In genomic region chr1:63764395-63764794, GRCm38 (mm10) we compare ENCODE assay signal across 20 mouse cellular contexts. TPM values are rescaled to one million over a fixed set of nuclear protein-coding genes. Genes with fewer than 3 reads are reported as not detected.
DNase-seq lines count a peak whose midpoint lies in the region; ATAC-seq and TF ChIP-seq lines count a peak whose summit lies in the region.
"Had no signal": no experiment of that assay in that cellular context is flagged by ENCODE, and none has a peak within 500 bp of the region (broad histone marks: within the 10 kb centered on the region; RNA-seq: fewer than 3 reads in every experiment).

No protein-coding gene starts in this region.

- no peak overlapping the region for H3K4me2 ChIP-seq in hindbrain, embryonic 11.5 days (replicated peaks; ENCODE audit: low read depth, low read length)
- peak overlapping the region; percentile 19; the same call in 1 of the 2 replicates for H3K4me2 ChIP-seq in forebrain, postnatal 0 days (ENCODE audit: low read depth)
- no peak overlapping the region for H3K4me2 ChIP-seq in midbrain, embryonic 11.5 days
- no peak overlapping the region for H3K4me2 ChIP-seq in neural tube, embryonic 15.5 days
- H3K4me2 ChIP-seq: intestine, embryonic 15.5 days; kidney, embryonic 15.5 days; limb, embryonic 13.5 days; liver, embryonic 15.5 days had no signal

- no peaks in the 10 kb centered on the region for H3K27me3 ChIP-seq in hindbrain, embryonic 11.5 days (ENCODE audit: control insufficient read depth, insufficient read depth, low read length)
- H3K27me3 ChIP-seq in hindbrain, embryonic 10.5 days (ENCODE audit: insufficient read depth, poor library complexity, severe bottlenecking) = no peaks in the 10 kb centered on the region
- H3K27me3 ChIP-seq in forebrain, postnatal 0 days (ENCODE audit: insufficient read depth, low read length) = no peaks in the 10 kb centered on the region
- no peaks in the 10 kb centered on the region for H3K27me3 ChIP-seq in midbrain, embryonic 11.5 days (ENCODE audit: control insufficient read depth, insufficient read depth, low read length)
- H3K27me3 ChIP-seq in neural tube, embryonic 15.5 days (replicated peaks) = no peaks in the 10 kb centered on the region
- H3K27me3 ChIP-seq: intestine, embryonic 15.5 days; kidney, embryonic 15.5 days; limb, embryonic 13.5 days; liver, embryonic 15.5 days had no signal

- no peaks in the 10 kb centered on the region for H3K36me3 ChIP-seq in hindbrain, embryonic 11.5 days (ENCODE audit: control insufficient read depth, insufficient read depth, low read length)
- no peaks in the 10 kb centered on the region for H3K36me3 ChIP-seq in hindbrain, embryonic 10.5 days
- no peaks in the 10 kb centered on the region for H3K36me3 ChIP-seq in forebrain, postnatal 0 days (ENCODE audit: insufficient read depth)
- H3K36me3 ChIP-seq in midbrain, embryonic 11.5 days (ENCODE audit: control insufficient read depth, insufficient read depth, low read length) = no peaks in the 10 kb centered on the region
- H3K36me3 ChIP-seq in neural tube, embryonic 15.5 days = no peaks in the 10 kb centered on the region
- H3K36me3 ChIP-seq: intestine, embryonic 15.5 days; kidney, embryonic 15.5 days; limb, embryonic 13.5 days; liver, embryonic 15.5 days had no signal

- H3K4me3 ChIP-seq in hindbrain, embryonic 11.5 days (ENCODE audit: low read depth, low read length) = no peak overlapping the region
- H3K4me3 ChIP-seq in hindbrain, embryonic 10.5 days = no peak overlapping the region
- H3K4me3 ChIP-seq in forebrain, postnatal 0 days (ENCODE audit: low read depth, low read length) = no peak overlapping the region
- H3K4me3 ChIP-seq in midbrain, embryonic 11.5 days (ENCODE audit: low read depth, low read length) = no peak overlapping the region
- H3K4me3 ChIP-seq in neural tube, embryonic 15.5 days (replicated peaks) = no peak overlapping the region
- H3K4me3 ChIP-seq: intestine, embryonic 15.5 days; kidney, embryonic 15.5 days; limb, embryonic 13.5 days; liver, embryonic 15.5 days had no signal

- H3K9ac ChIP-seq in hindbrain, embryonic 11.5 days (ENCODE audit: low read depth, low read length) = no peak overlapping the region
- H3K9ac ChIP-seq in forebrain, postnatal 0 days = no peak overlapping the region
- no peak overlapping the region for H3K9ac ChIP-seq in midbrain, embryonic 11.5 days (ENCODE audit: low read length)
- no peak overlapping the region for H3K9ac ChIP-seq in neural tube, embryonic 15.5 days (replicated peaks)
- H3K9ac ChIP-seq: intestine, embryonic 15.5 days; kidney, embryonic 15.5 days; limb, embryonic 13.5 days; liver, embryonic 15.5 days had no signal

- peak overlapping the region; percentile 40; the same call in 1 of the 2 replicates for H3K27ac ChIP-seq in hindbrain, embryonic 11.5 days (ENCODE audit: low read depth, low read length)
- no peak overlapping the region for H3K27ac ChIP-seq in hindbrain, embryonic 10.5 days
- peak overlapping the region; percentile 73 for H3K27ac ChIP-seq in forebrain, postnatal 0 days (ENCODE audit: low read depth, low read length)
- H3K27ac ChIP-seq in midbrain, embryonic 11.5 days (ENCODE audit: low read depth, low read length) = peak overlapping the region; percentile 17; the same call in 1 of the 2 replicates
- H3K27ac ChIP-seq in neural tube, embryonic 15.5 days (replicated peaks) = peak overlapping the region; percentile 77
- H3K27ac ChIP-seq: intestine, embryonic 15.5 days; limb, embryonic 13.5 days; liver, embryonic 15.5 days; stomach, postnatal 0 days had no signal

- no peak for ATAC-seq in hindbrain, embryonic 11.5 days (ENCODE audit: low FRiP score)
- 0 out of 2 replicates have a peak, but pooled peaks have one; percentile 24 for ATAC-seq in forebrain, postnatal 0 days
- peak; percentile 28; the same call in 1 of the 2 replicates for ATAC-seq in midbrain, embryonic 11.5 days (ENCODE audit: low FRiP score)
- no peak for ATAC-seq in neural tube, embryonic 15.5 days (ENCODE audit: low FRiP score)
- ATAC-seq: intestine, embryonic 15.5 days had no signal

- WGBS in hindbrain, embryonic 11.5 days = 64% methylated on average over 7 of the region's 7 CpGs
- 84% methylated on average over 7 of the region's 7 CpGs for WGBS in hindbrain, embryonic 10.5 days
- WGBS in forebrain, postnatal 0 days = 26% methylated on average over 7 of the region's 7 CpGs
- WGBS in midbrain, embryonic 11.5 days = 74% methylated on average over 7 of the region's 7 CpGs
- WGBS in neural tube, embryonic 15.5 days = 31% methylated on average over 7 of the region's 7 CpGs

- H3K9me3 ChIP-seq in hindbrain, embryonic 11.5 days (ENCODE audit: control insufficient read depth, low read length) = no peaks in the 10 kb centered on the region
- no peaks in the 10 kb centered on the region for H3K9me3 ChIP-seq in hindbrain, embryonic 10.5 days
- no peaks in the 10 kb centered on the region for H3K9me3 ChIP-seq in forebrain, postnatal 0 days (ENCODE audit: low read length)
- H3K9me3 ChIP-seq in midbrain, embryonic 11.5 days (ENCODE audit: control insufficient read depth, low read length) = no peaks in the 10 kb centered on the region
- H3K9me3 ChIP-seq in neural tube, embryonic 15.5 days (replicated peaks) = no peaks in the 10 kb centered on the region
- H3K9me3 ChIP-seq: intestine, embryonic 15.5 days; kidney, embryonic 15.5 days; limb, embryonic 13.5 days; liver, embryonic 15.5 days had no signal

- DNase-seq in hindbrain, embryonic 11.5 days (ENCODE audit: low spot score) = no peak
- no peak for DNase-seq in hindbrain, embryonic 10.5 days (ENCODE audit: low spot score)
- no peak for DNase-seq in forebrain, postnatal 0 days
- DNase-seq in midbrain, embryonic 11.5 days (ENCODE audit: low spot score, missing footprints) = peak; percentile 85
- DNase-seq in frontal cortex, postnatal 36 days (ENCODE audit: low spot score in 2 of 2) = no peak
- no peak for DNase-seq in lung, postnatal 25 days (ENCODE audit: low spot score)
- no peak for DNase-seq in kidney, postnatal 25 days
- DNase-seq: adrenal gland, adult 2 months; gastrocnemius, postnatal 36 days; lung, postnatal 10 days; spleen, adult 18-20 months had no signal

- peaks cover 3% of the 10 kb centered on the region; the same call in 1 of the 2 replicates for H3K4me1 ChIP-seq in hindbrain, embryonic 11.5 days (replicated peaks; ENCODE audit: control insufficient read depth, insufficient read depth, low read length)
- H3K4me1 ChIP-seq in hindbrain, embryonic 10.5 days (replicated peaks) = peaks cover 56% of the 10 kb centered on the region
- peaks cover 26% of the 10 kb centered on the region for H3K4me1 ChIP-seq in forebrain, postnatal 0 days (ENCODE audit: insufficient read depth)
- H3K4me1 ChIP-seq in midbrain, embryonic 11.5 days (ENCODE audit: control insufficient read depth, insufficient read depth, low read length) = peaks cover 18% of the 10 kb centered on the region
- H3K4me1 ChIP-seq in neural tube, embryonic 15.5 days = peaks cover 39% of the 10 kb centered on the region
- H3K4me1 ChIP-seq: intestine, embryonic 15.5 days; liver, embryonic 15.5 days had no signal

- TF ChIP-seq CTCF in forebrain, postnatal 0 days (IDR thresholded peaks at IDR 0.05; ENCODE audit: low read depth) = no peak

RNA-seq across cellular contexts. Expression of gene 4933402D24Rik, which starts 4.7 kb away (rescaled TPM):
- polyA plus RNA-seq in hindbrain, embryonic 11.5 days (2014; fragmentation: Nextera tagmentation; extraction: Ambion mirVana) = 0.28 TPM in 1 of 2 replicates, not detected in the other
- polyA plus RNA-seq in hindbrain, embryonic 10.5 days (2016; fragmentation: Nextera tagmentation; extraction: Ambion mirVana) = 0.14 and 0.41 TPM in 2 replicates
- 0.15 and 0.62 TPM in 2 replicates for total RNA-seq in forebrain, postnatal 0 days (2014; rRNA removed)
- polyA plus RNA-seq in forebrain, postnatal 0 days (2015; fragmentation: Nextera tagmentation; extraction: Ambion mirVana) = 0.25 and 0.44 TPM in 2 replicates
- polyA plus RNA-seq in midbrain, embryonic 11.5 days (2014; fragmentation: Nextera tagmentation; extraction: Ambion mirVana) = 0.07 and 0.23 TPM in 2 replicates
- polyA plus RNA-seq in neural tube, embryonic 15.5 days (2015; fragmentation: Nextera tagmentation; extraction: Ambion mirVana) = 0.19 and 0.36 TPM in 2 replicates
- total RNA-seq: adrenal gland, adult 2 months; gastrocnemius, postnatal 36 days; megakaryocyte-erythroid progenitor cell, adult 5-6 weeks; MEL had no signal
- polyA plus RNA-seq: adrenal gland, adult 2 months; intestine, embryonic 15.5 days; liver, embryonic 15.5 days; stomach, postnatal 0 days had no signal

RNA-seq across cellular contexts. Expression of gene Fastkd2, which starts 34.0 kb away (rescaled TPM):
- polyA plus RNA-seq in hindbrain, embryonic 11.5 days (2014; fragmentation: Nextera tagmentation; extraction: Ambion mirVana) = 59.5 and 70.1 TPM in 2 replicates
- 56.1 and 68.6 TPM in 2 replicates for polyA plus RNA-seq in hindbrain, embryonic 10.5 days (2016; fragmentation: Nextera tagmentation; extraction: Ambion mirVana)
- 16.0 and 18.5 TPM in 2 replicates for total RNA-seq in forebrain, postnatal 0 days (2014; rRNA removed)
- 26.3 and 27.5 TPM in 2 replicates for polyA plus RNA-seq in forebrain, postnatal 0 days (2015; fragmentation: Nextera tagmentation; extraction: Ambion mirVana)
- 69.4 and 72.1 TPM in 2 replicates for polyA plus RNA-seq in midbrain, embryonic 11.5 days (2014; fragmentation: Nextera tagmentation; extraction: Ambion mirVana)
- polyA plus RNA-seq in neural tube, embryonic 15.5 days (2015; fragmentation: Nextera tagmentation; extraction: Ambion mirVana) = 28.6 and 37.4 TPM in 2 replicates
- total RNA-seq: MEL had no signal

RNA-seq across cellular contexts. Expression of gene Mdh1b, which starts 34.3 kb away (rescaled TPM):
- polyA plus RNA-seq in hindbrain, embryonic 11.5 days (2014; fragmentation: Nextera tagmentation; extraction: Ambion mirVana) = 0.82 and 1.0 TPM in 2 replicates
- 0.12 and 0.46 TPM in 2 replicates for polyA plus RNA-seq in hindbrain, embryonic 10.5 days (2016; fragmentation: Nextera tagmentation; extraction: Ambion mirVana)
- 1.6 and 2.0 TPM in 2 replicates for total RNA-seq in forebrain, postnatal 0 days (2014; rRNA removed)
- polyA plus RNA-seq in forebrain, postnatal 0 days (2015; fragmentation: Nextera tagmentation; extraction: Ambion mirVana) = 0.26 and 0.86 TPM in 2 replicates
- 0.25 TPM in 1 of 2 replicates, not detected in the other for polyA plus RNA-seq in midbrain, embryonic 11.5 days (2014; fragmentation: Nextera tagmentation; extraction: Ambion mirVana)
- polyA plus RNA-seq in neural tube, embryonic 15.5 days (2015; fragmentation: Nextera tagmentation; extraction: Ambion mirVana) = 0.20 and 0.42 TPM in 2 replicates
- total RNA-seq: gastrocnemius, postnatal 36 days; megakaryocyte-erythroid progenitor cell, adult 5-6 weeks; MEL had no signal
- polyA plus RNA-seq: adrenal gland, adult 2 months; heart, postnatal 0 days; intestine, embryonic 15.5 days; limb, embryonic 13.5 days; liver, embryonic 15.5 days; stomach, postnatal 0 days had no signal

Comparison
In these comparisons a context has a peak if more than half of its experiments do, and no peak if none do; other contexts are left out.
1. ATAC-seq: peak in forebrain, postnatal 0 days (single experiment) and midbrain, embryonic 11.5 days (single experiment); none in hindbrain, embryonic 11.5 days (single experiment) and neural tube, embryonic 15.5 days (single experiment).